Mouse (Mus musculus) hindbrain, embryonic 13.5 days (tissue): ENCODE data around the gene Fkbp7. TPM values are rescaled to one million over a fixed set of nuclear protein-coding genes. Genes with fewer than 3 reads are reported as not detected.
"Not testable (repeated sequence)": the region's sequence is repeated elsewhere in the genome, so short reads cannot be mapped to it uniquely, and the experiment has no call there.

Source experiments
- ATAC-seq: fragments of 200-750 bp; cut with Nextera tagmentation; 2 replicates; pipeline ENCODE4 v1.8.0; 2017; ENCODE audit warnings: moderate TSS enrichment; ENCODE audit not compliant: low FRiP score
- H3K27ac ChIP-seq: fragments of 300-500 bp; sonication (generic); 2 replicates; pipeline ENCODE4 v1.5.1; 2015; ENCODE audit warnings: inconsistent platforms, mild to moderate bottlenecking, moderate library complexity
- H3K27me3 ChIP-seq: fragments of 300-500 bp; sonication (generic); 2 replicates; pipeline ENCODE4 v1.6.1; 2015; ENCODE audit warnings: mild to moderate bottlenecking, inconsistent platforms
- H3K36me3 ChIP-seq: fragments of 300-500 bp; sonication (generic); 2 replicates; pipeline ENCODE4 v1.6.1; 2015; ENCODE audit warnings: mild to moderate bottlenecking, inconsistent platforms
- H3K4me1 ChIP-seq: fragments of 300-500 bp; sonication (generic); replicated peaks from 2 replicates; pipeline ENCODE4 v1.6.1; 2015; ENCODE audit warnings: inconsistent platforms
- H3K4me2 ChIP-seq: fragments of 300-500 bp; sonication (generic); 2 replicates; pipeline ENCODE4 v1.6.1; 2015; ENCODE audit warnings: inconsistent platforms, mild to moderate bottlenecking, moderate library complexity
- H3K4me3 ChIP-seq: fragments of 300-500 bp; sonication (generic); 2 replicates; pipeline ENCODE4 v1.5.1; 2015; ENCODE audit warnings: mild to moderate bottlenecking, inconsistent platforms
- H3K9ac ChIP-seq: fragments of 300-500 bp; sonication (generic); 2 replicates; pipeline ENCODE4 v1.6.1; 2015; ENCODE audit warnings: mild to moderate bottlenecking, inconsistent platforms
- H3K9me3 ChIP-seq: fragments of 300-500 bp; sonication (generic); 2 replicates; pipeline ENCODE4 v1.6.1; 2016; ENCODE audit warnings: inconsistent platforms
- WGBS: fragments of 180-500 bp; shearing (Covaris S2); methylation state at CpG from one replicate; pipeline ENCODE4 v1.1.7; 2015; 5-methylcytosine and 5-hydroxymethylcytosine counted together
- polyA plus RNA-seq: library from polyadenylated mRNA; unstranded; fragments of >200 nt; fragmentation: Nextera tagmentation; extraction: Ambion mirVana; gene quantifications from 2 replicates; pipeline ENCODE4 v1.2.1, GENCODE M21; 2015

The Fkbp7 gene
- polyA plus RNA-seq, 1 experiment from 2014 or later: 18.8 TPM

DNA sequence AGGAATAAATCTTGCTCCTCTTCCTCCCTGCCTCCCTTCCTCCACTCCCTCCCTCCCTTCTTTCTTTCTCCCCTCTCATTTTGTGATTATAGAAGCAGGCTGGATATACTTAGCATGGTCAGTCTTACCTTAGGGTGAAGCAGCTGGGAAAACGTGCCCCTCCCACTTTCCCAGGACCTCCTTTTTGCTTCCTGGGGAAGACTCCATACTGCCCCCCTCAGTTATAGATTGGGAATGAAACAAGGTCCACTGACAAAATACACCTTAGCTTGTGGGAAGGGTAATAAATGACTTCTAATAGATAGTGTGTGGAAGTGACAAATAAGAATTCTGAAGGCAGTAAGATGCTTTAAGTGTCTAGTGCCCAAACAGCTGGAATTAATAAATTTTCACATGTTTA, 16.9 kb downstream of the Fkbp7 start:
- no peaks in the 10 kb centered on the region for H3K27me3 ChIP-seq
- H3K9me3 ChIP-seq: no peaks in the 10 kb centered on the region; the same call in 1 of the 2 replicates
- H3K36me3 ChIP-seq: no peaks in the 10 kb centered on the region
- no peak overlapping the region for H3K4me3 ChIP-seq
- H3K27ac ChIP-seq: no peak overlapping the region
- H3K4me2 ChIP-seq: no peak overlapping the region
- no peak for ATAC-seq
- H3K9ac ChIP-seq: no peak overlapping the region
- WGBS: 6% methylated on average over 1 of the region's 1 CpGs
- no peaks in the 10 kb centered on the region; the same call in 1 of the 2 replicates for H3K4me1 ChIP-seq

DNA sequence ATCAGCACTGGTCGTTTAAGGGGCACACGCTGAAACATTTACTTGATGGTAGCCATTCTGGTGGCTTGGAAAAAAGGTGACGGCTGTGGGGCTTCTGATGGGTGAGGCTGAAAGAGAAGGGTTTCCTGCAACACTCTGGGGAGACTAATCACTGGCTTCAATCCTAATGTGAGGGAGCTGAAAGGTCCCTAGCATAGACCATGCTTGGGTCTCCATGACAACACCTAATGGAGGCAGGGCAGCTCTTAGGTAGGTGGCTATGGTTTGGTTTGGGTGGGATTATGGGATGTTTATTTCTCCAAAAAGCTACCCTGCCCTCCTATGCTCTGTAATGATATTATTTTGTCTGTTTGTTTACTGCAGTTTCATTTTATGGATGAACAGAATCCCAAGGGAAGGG, 17.5 kb downstream of the Fkbp7 start:
- H3K9ac ChIP-seq: no peak overlapping the region
- no peaks in the 10 kb centered on the region for H3K27me3 ChIP-seq
- 84% methylated on average over 3 of the region's 3 CpGs for WGBS
- H3K36me3 ChIP-seq: no peaks in the 10 kb centered on the region
- ATAC-seq: no peak
- no peak overlapping the region for H3K4me2 ChIP-seq
- no peaks in the 10 kb centered on the region; the same call in 1 of the 2 replicates for H3K4me1 ChIP-seq
- H3K4me3 ChIP-seq: no peak overlapping the region
- H3K9me3 ChIP-seq: no peaks in the 10 kb centered on the region; the same call in 1 of the 2 replicates
- no peak overlapping the region for H3K27ac ChIP-seq

DNA sequence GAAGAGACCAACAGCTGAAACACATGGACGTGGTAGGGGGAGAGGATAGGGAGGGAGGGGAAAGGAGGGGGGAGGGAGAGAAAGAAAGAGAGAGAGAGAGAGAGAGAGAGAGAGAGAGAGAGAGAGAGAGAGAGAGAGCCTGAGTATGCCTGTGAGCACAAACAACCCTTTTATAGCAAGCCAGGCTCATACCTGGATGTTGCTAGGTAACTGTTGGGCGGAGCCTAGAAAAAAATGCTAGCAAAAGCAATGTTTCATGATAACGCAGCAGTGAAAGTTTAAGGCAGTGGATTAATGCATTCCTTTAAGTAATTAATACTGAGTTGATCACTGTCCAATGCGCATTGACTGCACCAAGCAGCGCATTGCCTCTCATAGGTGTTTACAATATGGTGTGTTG, 18.3 kb downstream of the Fkbp7 start:
- no peak for ATAC-seq
- H3K9me3 ChIP-seq: no peaks in the 10 kb centered on the region; the same call in 1 of the 2 replicates
- H3K27me3 ChIP-seq: no peaks in the 10 kb centered on the region
- no peak overlapping the region for H3K9ac ChIP-seq
- WGBS: 77% methylated on average over 5 of the region's 5 CpGs
- no peaks in the 10 kb centered on the region; the same call in 1 of the 2 replicates for H3K4me1 ChIP-seq
- no peaks in the 10 kb centered on the region for H3K36me3 ChIP-seq
- no peak overlapping the region for H3K4me2 ChIP-seq
- no peak overlapping the region for H3K27ac ChIP-seq
- H3K4me3 ChIP-seq: no peak overlapping the region

DNA sequence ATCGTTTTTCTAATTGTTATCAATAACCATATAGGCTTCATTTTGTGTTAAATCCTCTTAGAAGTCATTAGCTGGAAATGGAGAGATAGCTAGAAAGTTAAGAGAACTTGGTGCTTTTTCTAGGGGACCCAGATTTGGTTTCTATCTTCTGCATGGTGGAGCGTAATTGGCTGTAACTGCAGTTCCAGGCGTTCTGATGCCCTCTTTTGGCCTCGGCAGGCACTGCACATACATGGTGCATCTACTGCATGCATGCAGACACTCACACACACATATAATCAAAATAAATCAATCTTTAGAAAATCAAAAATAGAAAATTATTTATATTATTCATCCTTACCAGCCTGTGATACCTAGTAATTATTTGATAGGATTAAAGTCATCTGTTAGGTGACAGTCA, 19.8 kb downstream of the Fkbp7 start:
- Histone ChIP-seq H3K9ac (no peak overlapping the region), H3K36me3 (no peaks in the 10 kb centered on the region), H3K9me3 (no peaks in the 10 kb centered on the region; the same call in 1 of the 2 replicates), H3K4me3 (no peak overlapping the region), H3K27ac (no peak overlapping the region), H3K27me3 (no peaks in the 10 kb centered on the region), H3K4me1 (peaks cover 6% of the 10 kb centered on the region), H3K4me2 (no peak overlapping the region)
- ATAC-seq: no peak
- WGBS: 97% methylated on average over 4 of the region's 4 CpGs

DNA sequence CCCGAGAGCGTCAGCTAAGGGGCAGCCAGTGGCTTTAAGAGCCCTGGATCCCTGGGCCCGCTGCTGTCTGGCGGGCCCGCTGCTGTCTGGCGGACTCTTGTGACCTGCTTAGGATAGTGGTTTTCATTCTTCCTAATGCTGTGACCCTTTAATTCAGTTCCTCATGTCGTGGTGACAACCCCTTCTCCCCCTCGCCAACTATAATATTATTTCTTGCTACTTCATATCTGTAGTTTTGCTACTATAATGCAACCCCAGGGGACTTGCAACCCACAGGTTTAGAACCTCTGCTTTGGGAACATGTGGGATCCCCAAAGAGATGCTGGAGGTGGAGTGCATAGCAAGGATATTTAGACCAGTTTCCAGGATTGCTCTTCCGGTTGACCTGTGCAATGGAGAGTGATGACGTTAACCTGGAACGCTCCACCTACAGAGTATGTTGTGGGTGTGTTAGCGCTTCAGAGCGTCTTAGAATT, 24.2 kb downstream of the Fkbp7 start:
- WGBS: 28% methylated on average over 13 of the region's 13 CpGs
- Histone ChIP-seq H3K4me3 (peak overlapping the region; percentile 84), H3K27ac (peak overlapping the region; percentile 96), H3K27me3 (no peaks in the 10 kb centered on the region), H3K9me3 (no peaks in the 10 kb centered on the region; the same call in 1 of the 2 replicates), H3K9ac (peak overlapping the region; percentile 93), H3K4me2 (peak overlapping the region; percentile 76), H3K4me1 (peaks cover 16% of the 10 kb centered on the region), H3K36me3 (peaks cover 8% of the 10 kb centered on the region; the same call in 1 of the 2 replicates)
- peak; percentile 57 for ATAC-seq

DNA sequence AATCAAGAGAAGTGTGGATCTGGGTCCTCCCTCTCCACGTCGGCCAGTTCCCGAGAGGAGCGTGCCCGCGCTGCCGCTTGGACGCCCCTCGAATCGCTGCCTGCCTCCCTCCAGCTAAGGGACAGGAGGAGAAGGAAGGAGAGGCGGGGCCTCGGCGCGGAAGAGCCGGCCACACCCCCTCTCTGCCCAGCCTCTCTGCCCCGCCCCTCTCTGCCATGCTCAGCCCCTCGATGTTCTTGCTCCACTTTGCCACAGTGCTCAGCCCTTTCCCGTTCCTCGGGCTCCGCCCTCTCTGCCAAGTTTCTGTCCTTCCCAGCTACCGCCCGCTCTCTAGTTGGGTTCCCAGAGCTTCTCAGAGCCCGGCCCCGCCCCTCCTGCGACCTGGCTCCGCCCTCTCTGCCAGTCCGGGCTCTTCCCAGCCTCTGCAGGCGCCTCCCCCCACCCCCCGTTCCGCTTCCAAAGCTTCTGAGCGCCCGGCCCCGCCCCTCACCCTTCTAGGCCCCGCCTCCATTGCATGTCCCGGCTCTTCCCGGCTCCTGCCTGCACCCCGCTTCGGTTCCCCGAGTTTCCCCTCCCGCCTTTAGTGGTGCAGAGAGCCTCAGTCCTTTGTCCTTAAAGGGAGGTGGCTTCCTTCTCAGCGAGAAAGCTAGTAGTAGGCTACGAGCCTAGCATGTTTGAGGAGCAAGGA, 24.9 kb downstream of the Fkbp7 start, which contains the start of the genes Prkra and Pjvk:
Prkra (minus strand) TSS at position 133 of the 688 bp plus-strand sequence.
Pjvk (plus strand) TSS at position 594 of the 688 bp plus-strand sequence.
- Histone ChIP-seq H3K36me3 (peaks cover 10% of the 10 kb centered on the region), H3K9me3 (no peaks in the 10 kb centered on the region; the same call in 1 of the 2 replicates), H3K27me3 (no peaks in the 10 kb centered on the region), H3K4me1 (peaks cover 16% of the 10 kb centered on the region), H3K4me2 (peak within 1 kb of the TSS; percentile 76), H3K27ac (peak within 1 kb of the TSS; percentile 96), H3K9ac (peak within 1 kb of the TSS; percentile 93), H3K4me3 (peak within 1 kb of the TSS; percentile 84)
- under 1% methylated on average over 32 of the region's 42 CpGs for WGBS
- ATAC-seq: peak; percentile 99

DNA sequence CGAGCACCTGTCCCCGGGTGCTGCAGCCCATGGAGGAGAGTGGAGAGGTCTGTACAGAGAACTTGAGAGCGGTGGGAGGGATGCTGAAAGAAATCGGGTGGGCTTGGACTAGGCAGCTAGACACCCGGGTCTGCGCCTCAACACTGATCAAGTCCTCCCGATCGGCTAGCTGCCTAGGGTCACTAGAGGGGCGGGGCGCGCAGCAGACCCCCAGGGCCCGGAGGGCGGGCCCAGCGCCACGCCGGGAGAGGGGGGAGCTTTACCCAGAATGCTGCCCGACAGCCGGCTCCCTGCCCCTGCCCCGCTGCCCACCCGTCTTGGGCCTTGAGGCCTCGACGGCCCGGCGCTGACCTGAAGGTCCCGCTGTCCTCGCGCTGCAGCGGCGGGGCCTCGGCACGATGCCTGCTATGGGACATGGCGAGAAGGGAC, 25.5 kb downstream of the Fkbp7 start:
- Histone ChIP-seq H3K9me3 (no peaks in the 10 kb centered on the region), H3K4me2 (peak overlapping the region; percentile 76), H3K4me1 (peaks cover 16% of the 10 kb centered on the region), H3K27ac (peak overlapping the region; percentile 96), H3K9ac (peak overlapping the region; percentile 93), H3K4me3 (peak overlapping the region; percentile 84), H3K27me3 (no peaks in the 10 kb centered on the region), H3K36me3 (peaks cover 15% of the 10 kb centered on the region)
- under 1% methylated on average over 21 of the region's 32 CpGs for WGBS
- peak; percentile 70 for ATAC-seq

DNA sequence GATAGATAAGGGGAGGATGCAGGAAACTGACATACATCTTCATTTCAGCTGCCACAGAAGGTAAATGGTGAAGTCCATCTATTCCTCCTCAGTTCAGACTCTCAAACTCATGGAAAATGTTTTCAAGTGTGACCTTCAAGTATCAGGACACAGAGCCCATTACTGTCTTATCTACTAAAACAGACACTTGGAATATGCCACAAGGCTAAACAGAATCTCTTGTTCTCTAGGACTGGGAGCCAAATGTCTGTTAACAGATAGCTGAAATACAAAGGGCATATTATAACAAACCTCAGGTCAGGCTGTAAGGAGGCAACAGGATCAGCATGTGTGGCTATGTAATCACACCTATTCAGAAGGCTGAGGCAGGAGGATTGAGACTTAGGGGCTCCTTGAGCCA, 29.1 kb downstream of the Fkbp7 start:
- Histone ChIP-seq H3K9me3 (no peaks in the 10 kb centered on the region), H3K9ac (no peak overlapping the region), H3K4me1 (peaks cover 14% of the 10 kb centered on the region), H3K4me2 (no peak overlapping the region), H3K27ac (no peak overlapping the region), H3K4me3 (no peak overlapping the region), H3K27me3 (no peaks in the 10 kb centered on the region), H3K36me3 (peaks cover 50% of the 10 kb centered on the region)
- ATAC-seq: no peak

DNA sequence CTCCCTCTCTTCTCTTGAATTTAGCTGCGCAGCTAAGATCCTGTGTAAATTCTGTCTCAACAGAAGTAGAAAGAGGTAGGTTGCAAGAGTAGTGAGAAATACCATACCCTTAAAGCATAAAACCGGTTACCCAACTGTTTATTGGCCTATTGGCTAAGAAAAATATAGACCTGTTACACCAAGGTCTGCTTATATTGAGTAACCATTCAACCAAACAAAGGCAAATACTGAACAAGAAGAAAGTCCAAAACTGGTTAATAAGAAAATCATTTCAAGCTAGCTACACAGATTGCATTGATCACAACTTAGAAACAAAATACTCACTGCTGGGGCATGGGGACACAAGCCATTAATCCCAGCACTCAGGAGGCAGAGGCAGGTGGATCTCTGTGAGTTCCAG, 33.3 kb downstream of the Fkbp7 start:
- no peak overlapping the region for H3K4me2 ChIP-seq
- 92% methylated on average over 2 of the region's 2 CpGs for WGBS
- no peaks in the 10 kb centered on the region for H3K4me1 ChIP-seq
- no peak for ATAC-seq
- no peaks in the 10 kb centered on the region for H3K27me3 ChIP-seq
- H3K4me3 ChIP-seq: no peak overlapping the region
- H3K36me3 ChIP-seq: peaks cover 86% of the 10 kb centered on the region
- H3K9me3 ChIP-seq: no peaks in the 10 kb centered on the region
- no peak overlapping the region for H3K27ac ChIP-seq
- H3K9ac ChIP-seq: no peak overlapping the region

DNA sequence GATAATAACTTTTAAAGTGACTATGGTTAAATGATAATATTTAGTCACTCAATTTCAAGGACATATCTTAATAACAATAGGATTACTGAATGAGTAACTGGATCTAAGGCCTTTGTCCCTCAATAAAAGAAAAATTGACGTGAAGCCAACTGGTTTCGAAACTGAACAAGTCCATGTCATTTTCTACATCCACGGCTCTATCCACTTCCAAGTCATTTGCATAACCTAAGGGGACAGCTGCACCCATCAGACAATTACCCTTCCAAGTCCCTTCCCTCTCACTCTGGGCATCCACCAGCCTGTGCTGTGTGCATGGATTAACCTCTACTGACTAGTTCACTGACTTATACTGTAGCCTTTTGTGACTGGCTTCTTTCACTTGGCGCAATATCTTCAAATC, 41.3 kb downstream of the Fkbp7 start:
- H3K9ac ChIP-seq: no peak overlapping the region
- H3K36me3 ChIP-seq: peaks cover 91% of the 10 kb centered on the region
- no peak overlapping the region for H3K27ac ChIP-seq
- H3K4me1 ChIP-seq: no peaks in the 10 kb centered on the region
- no peak overlapping the region for H3K4me3 ChIP-seq
- WGBS: 79% methylated on average over 4 of the region's 4 CpGs
- ATAC-seq: no peak
- no peaks in the 10 kb centered on the region for H3K27me3 ChIP-seq
- H3K9me3 ChIP-seq: no peaks in the 10 kb centered on the region
- no peak overlapping the region for H3K4me2 ChIP-seq

DNA sequence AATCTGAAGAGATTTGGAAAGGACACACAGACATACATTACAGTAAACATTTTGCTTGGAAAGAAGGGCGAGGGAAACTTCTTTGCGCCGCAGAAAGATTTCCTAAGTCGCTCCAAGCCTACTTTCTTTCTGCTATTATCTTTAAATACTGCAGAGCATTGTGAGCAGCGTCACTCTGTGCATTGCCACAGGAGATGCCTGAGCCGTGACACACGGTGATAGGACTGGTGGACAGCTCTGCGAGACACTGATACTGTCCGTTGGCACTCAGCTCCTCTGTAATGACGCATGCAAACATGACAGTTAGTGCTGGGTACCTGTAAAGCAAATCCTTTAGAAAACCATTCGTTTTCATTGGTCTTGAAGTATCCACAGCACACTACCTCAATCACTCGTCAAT, 42.6 kb downstream of the Fkbp7 start:
- Histone ChIP-seq H3K4me3 (no peak overlapping the region), H3K9ac (no peak overlapping the region), H3K9me3 (no peaks in the 10 kb centered on the region), H3K36me3 (peaks cover 91% of the 10 kb centered on the region), H3K27ac (no peak overlapping the region), H3K4me2 (no peak overlapping the region), H3K27me3 (no peaks in the 10 kb centered on the region), H3K4me1 (no peaks in the 10 kb centered on the region)
- no peak for ATAC-seq
- WGBS: 96% methylated on average over 12 of the region's 12 CpGs

DNA sequence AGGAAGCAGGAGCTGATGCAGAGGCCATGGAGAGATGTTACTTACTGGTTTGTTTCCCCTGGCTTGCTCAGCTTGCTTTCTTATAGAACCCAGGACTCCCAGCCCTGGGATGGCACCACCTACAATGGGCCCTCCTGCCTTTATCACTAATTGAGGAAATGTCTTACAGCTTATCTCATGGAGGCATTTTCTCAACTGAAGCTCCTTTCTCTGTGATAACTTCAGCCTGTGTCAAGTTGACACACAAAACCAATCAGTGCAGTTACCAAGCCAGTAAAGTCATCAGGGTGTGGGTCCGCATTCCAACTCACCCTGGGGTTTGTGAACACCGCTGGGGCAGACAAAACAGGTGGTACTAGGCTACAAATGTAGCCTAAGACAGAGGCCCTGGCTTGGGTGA, 50.6 kb downstream of the Fkbp7 start:
- 95% methylated on average over 2 of the region's 2 CpGs for WGBS
- H3K36me3 ChIP-seq: peaks cover 52% of the 10 kb centered on the region
- not testable (repeated sequence) for H3K4me2 ChIP-seq

DNA sequence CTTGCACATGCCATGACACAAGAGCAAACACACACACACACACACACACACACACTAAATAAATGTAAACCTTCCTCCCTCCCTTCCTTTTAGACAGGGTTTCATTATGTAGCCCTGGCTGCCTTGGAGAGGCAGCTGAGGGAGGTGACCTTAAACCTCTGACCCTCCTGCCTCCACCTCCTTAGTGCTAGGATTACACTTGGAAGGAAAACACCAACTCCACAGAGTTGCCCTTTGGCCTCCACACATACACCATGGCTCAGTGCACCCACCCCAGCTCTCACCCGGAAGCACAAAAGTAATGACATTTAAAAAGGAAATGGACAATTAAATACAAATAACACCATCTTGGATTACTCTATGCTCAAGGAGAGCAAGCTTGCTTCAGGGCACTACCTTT, 51.2 kb downstream of the Fkbp7 start:
- Histone ChIP-seq H3K4me3 (no peak overlapping the region), H3K27ac (no peak overlapping the region), H3K4me1 (no peaks in the 10 kb centered on the region), H3K36me3 (peaks cover 46% of the 10 kb centered on the region), H3K4me2 (no peak overlapping the region), H3K9me3 (no peaks in the 10 kb centered on the region), H3K27me3 (no peaks in the 10 kb centered on the region), H3K9ac (no peak overlapping the region)
- WGBS: 90% methylated on average over 1 of the region's 1 CpGs
- no peak for ATAC-seq

More for the DNA sequence above, 50.6 kb downstream of the Fkbp7 start:
- H3K27ac ChIP-seq, H3K9me3 ChIP-seq, ATAC-seq, H3K27me3 ChIP-seq, H3K4me1 ChIP-seq, H3K9ac ChIP-seq, H3K4me3 ChIP-seq: not testable (repeated sequence)
